Mouse (Mus musculus): ENCODE measurements around the gene Hyal3. TPM values are rescaled to one million over a fixed set of nuclear protein-coding genes. Genes with fewer than 3 reads are reported as not detected.

Hyal3 gene
- total RNA-seq (2014; fragmentation: Nextera tagmentation) (5.1 and 9.4 TPM in 2 replicates), total RNA-seq (2017) (0.61 and 3.3 TPM in 2 replicates)

DNA sequence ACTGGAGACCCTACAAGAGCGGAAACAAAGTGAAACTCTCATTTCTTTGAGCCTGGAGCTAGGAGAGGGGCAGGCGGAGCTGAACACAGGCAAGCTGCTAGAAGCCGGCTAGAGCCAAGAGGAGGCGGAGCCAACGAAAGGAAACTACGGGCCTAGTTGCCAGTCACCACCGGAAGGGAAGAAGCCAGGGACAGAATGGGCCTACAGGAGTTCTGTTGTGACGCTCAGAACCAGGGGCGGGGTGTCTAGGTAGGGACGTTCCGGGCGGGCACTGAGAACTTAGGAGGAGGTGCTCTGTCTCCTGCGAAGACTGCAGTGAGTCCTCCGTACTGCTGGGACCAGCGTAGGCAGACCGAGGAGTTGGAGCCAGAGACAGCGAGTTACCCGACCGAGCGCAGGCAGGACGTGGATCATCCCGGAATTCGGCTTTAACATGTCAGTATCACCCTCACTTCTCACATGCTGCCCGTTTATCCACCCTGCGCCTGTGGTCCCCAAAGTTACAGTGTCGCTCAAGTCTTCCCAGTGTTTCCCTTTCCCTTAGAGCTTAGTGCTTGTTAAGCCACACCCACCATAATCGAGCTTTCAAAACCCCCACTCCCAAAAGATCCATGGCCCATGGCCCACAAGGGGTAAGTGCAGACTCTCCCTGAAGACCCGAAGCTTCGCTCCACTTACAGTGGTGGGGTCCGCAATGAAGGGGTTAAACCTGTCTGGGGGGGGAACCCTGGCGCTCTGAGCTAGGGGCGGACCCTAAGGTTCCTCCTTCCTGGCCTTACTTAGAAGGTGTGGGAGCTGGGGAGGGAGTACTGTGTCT, at the start of gene Hyal3:
Hyal3 (plus strand) TSS at position 318 of the 817 bp plus-strand sequence.
- ATAC-seq (replicated peaks; ENCODE audit: low FRiP score, low TSS enrichment, poor library complexity, severe bottlenecking) = peak; percentile 84

- ATAC-seq (replicated peaks; ENCODE audit: low FRiP score, low TSS enrichment, poor library complexity, severe bottlenecking) = peak; percentile 92
Observed at GRCm38 (mm10) chr9:107533791-107534407, 46.7 kb upstream of the Hyal3 start, which contains the start of gene Tmem115. Gene Tmem115, plus strand, starts transcription at chr9:107533945.

DNA sequence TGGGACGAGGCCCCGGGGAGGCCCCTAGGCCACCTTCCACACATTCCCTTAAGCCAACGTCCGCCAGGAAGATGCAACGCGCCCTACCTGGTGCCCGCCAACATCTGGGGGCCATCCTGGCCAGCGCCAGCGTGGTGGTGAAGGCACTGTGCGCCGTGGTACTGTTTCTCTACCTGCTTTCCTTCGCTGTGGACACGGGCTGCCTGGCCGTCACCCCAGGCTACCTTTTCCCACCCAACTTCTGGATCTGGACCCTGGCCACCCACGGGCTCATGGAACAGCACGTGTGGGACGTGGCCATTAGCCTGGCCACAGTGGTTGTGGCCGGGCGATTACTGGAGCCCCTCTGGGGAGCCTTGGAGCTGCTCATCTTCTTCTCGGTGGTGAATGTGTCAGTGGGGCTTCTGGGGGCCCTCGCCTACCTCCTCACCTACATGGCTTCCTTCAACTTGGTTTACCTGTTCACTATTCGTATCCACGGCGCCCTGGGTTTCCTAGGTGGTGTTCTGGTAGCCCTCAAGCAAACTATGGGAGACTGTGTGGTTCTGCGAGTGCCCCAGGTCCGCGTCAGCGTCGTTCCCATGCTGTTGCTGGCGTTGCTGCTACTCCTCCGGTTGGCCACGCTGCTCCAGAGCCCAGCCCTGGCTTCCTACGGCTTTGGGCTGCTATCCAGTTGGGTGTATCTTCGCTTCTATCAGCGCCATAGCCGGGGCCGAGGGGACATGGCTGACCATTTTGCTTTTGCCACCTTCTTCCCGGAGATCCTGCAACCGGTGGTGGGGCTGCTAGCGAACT, 46.0 kb upstream of the Hyal3 start:
- ATAC-seq (replicated peaks; ENCODE audit: low FRiP score, low TSS enrichment, poor library complexity, severe bottlenecking) = peak; percentile 55

- no peak for ATAC-seq (replicated peaks; ENCODE audit: low FRiP score, low TSS enrichment, poor library complexity, severe bottlenecking)
Observed at GRCm38 (mm10) chr9:107538231-107538630, 42.4 kb upstream of the Hyal3 start.

- no peak for ATAC-seq (replicated peaks; ENCODE audit: low FRiP score, low TSS enrichment, poor library complexity, severe bottlenecking)
Observed at GRCm38 (mm10) chr9:107538711-107539110, 41.9 kb upstream of the Hyal3 start.

DNA sequence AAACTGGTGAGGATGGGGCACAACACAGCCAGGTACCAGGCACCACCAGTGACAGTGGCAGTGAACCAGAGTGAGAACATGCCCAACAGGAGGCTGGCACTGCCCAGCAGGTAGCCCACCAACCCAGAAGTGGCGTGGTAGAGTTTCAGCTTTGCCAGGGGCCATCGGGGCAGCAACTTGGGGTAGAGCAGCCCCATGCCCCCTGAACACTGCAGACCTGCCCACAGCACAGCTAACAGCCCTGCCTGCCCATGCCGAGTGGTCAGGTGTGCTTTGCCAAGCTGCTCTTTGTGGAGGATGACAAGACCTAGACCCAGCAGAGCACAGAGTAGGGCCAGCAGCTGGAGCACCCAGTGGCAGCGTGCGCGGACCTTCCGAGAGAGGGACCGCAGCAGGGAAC, 40.7 kb upstream of the Hyal3 start:
- no peak for ATAC-seq (replicated peaks; ENCODE audit: low FRiP score, low TSS enrichment, poor library complexity, severe bottlenecking)

GRCm38 (mm10) chr9:107540420-107540819, 40.2 kb upstream of the Hyal3 start:
- ATAC-seq (replicated peaks; ENCODE audit: low FRiP score, low TSS enrichment, poor library complexity, severe bottlenecking) = no peak

DNA sequence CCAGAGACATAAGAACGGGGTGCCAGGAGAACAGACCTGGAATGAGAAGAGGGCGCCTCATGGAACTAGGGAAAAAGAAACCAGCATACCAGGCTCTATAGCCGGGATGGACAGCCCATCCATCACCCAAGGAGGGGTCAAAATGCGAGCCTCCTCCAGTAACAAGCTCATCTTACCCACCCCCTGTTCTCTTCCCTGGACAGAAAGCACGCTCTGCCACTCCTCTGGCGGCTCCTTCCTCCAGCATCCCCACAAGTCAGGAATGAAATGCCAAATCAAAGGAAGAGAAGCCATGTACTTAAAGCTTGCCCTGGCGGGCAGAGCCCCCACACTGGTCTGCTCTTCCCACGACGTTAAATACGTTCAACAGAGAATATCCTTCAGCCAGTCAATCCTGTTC, 39.6 kb upstream of the Hyal3 start:
- no peak for ATAC-seq (replicated peaks; ENCODE audit: low FRiP score, low TSS enrichment, poor library complexity, severe bottlenecking)

GRCm38 (mm10) chr9:107541474-107542351, 38.9 kb upstream of the Hyal3 start, which contains the start of the genes Cyb561d2 and Nprl2:
Gene Cyb561d2, minus strand, starts transcription at chr9:107542193.
Gene Nprl2, plus strand, starts transcription at chr9:107542226.
- peak; percentile 77 for ATAC-seq (replicated peaks; ENCODE audit: low FRiP score, low TSS enrichment, poor library complexity, severe bottlenecking)

DNA sequence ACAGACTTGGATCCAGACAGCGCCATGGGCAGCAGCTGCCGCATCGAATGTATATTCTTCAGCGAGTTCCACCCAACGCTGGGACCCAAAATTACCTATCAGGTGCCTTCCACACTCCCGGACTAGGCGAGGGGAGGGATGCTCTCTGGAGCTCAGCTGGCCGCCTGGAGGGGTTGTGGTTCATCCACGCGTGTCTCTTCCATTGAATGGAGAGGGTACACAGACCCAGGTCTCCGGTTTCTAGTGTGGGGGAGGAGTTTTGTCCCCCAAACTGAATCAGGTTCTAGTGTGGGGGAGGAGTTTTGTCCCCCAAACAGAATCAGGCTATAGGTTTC, 38.3 kb upstream of the Hyal3 start:
- ATAC-seq (replicated peaks; ENCODE audit: low FRiP score, low TSS enrichment, poor library complexity, severe bottlenecking) = peak; percentile 6; the same call in 1 of the 2 replicates

GRCm38 (mm10) chr9:107542721-107543120, 37.9 kb upstream of the Hyal3 start:
- ATAC-seq (replicated peaks; ENCODE audit: low FRiP score, low TSS enrichment, poor library complexity, severe bottlenecking) = no peak

- ATAC-seq (replicated peaks; ENCODE audit: low FRiP score, low TSS enrichment, poor library complexity, severe bottlenecking) = no peak
Observed at GRCm38 (mm10) chr9:107543299-107543698, 37.3 kb upstream of the Hyal3 start.

- no peak for ATAC-seq (replicated peaks; ENCODE audit: low FRiP score, low TSS enrichment, poor library complexity, severe bottlenecking)
Observed at GRCm38 (mm10) chr9:107544196-107544700, 36.4 kb upstream of the Hyal3 start.

- ATAC-seq (replicated peaks; ENCODE audit: low FRiP score, low TSS enrichment, poor library complexity, severe bottlenecking) = no peak
Observed at GRCm38 (mm10) chr9:107544729-107545128, 35.9 kb upstream of the Hyal3 start.

GRCm38 (mm10) chr9:107545199-107545598, 35.4 kb upstream of the Hyal3 start:
- no peak for ATAC-seq (replicated peaks; ENCODE audit: low FRiP score, low TSS enrichment, poor library complexity, severe bottlenecking)

DNA sequence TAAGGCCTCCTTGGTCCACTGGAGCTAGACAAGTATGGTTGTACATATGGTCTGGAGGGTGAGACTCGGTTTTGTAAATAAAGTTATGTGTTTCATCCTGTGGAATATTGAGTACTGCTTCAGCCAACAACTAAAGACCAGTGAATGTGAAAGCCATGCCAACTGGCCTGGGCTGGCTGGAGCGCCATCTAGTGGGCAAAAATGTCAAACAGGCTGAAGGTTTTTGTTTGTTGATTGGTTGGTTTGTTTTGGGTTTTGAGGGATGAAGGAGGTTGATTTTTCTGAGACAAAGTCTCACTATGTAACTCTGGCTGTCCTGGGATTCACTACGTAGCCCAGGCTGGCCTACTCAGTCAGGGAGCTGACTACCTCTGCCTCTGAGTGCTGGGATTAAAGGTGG, 35.0 kb upstream of the Hyal3 start:
- ATAC-seq (replicated peaks; ENCODE audit: low FRiP score, low TSS enrichment, poor library complexity, severe bottlenecking) = no peak

DNA sequence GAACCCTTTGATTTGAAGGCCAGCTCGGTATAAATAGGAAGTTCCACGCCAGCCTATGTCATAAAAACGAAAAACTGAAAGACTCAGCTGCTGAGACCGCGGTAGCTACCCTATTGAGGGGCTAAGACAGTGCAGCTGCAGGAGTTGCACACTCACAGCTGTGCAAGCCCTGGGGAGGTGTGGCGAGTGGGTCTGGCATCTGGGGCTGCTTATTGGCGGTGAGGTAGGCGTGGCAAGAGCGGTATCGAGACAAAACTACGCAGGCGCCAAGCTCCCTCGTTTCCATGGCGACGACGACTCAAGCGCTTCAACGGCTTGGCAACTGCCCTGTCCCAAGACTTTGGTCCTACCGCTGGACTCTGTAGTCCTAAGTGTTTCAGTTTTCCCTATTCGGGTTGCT, 33.6 kb upstream of the Hyal3 start, which contains the start of gene Zmynd10:
Zmynd10 (plus strand) TSS at position 273 of the 400 bp plus-strand sequence.
- ATAC-seq (replicated peaks; ENCODE audit: low FRiP score, low TSS enrichment, poor library complexity, severe bottlenecking) = peak; percentile 65

GRCm38 (mm10) chr9:107547957-107548356, 32.7 kb upstream of the Hyal3 start:
- no peak for ATAC-seq (replicated peaks; ENCODE audit: low FRiP score, low TSS enrichment, poor library complexity, severe bottlenecking)

GRCm38 (mm10) chr9:107548820-107549219, 31.8 kb upstream of the Hyal3 start:
- no peak for ATAC-seq (replicated peaks; ENCODE audit: low FRiP score, low TSS enrichment, poor library complexity, severe bottlenecking)
